ENCODE assay signal across 20 mouse cellular contexts in genomic region chr17:28237362-28237761, GRCm38 (mm10). TPM values are rescaled to one million over a fixed set of nuclear protein-coding genes. Genes with fewer than 3 reads are reported as not detected.
DNase-seq lines count a peak whose midpoint lies in the region; ATAC-seq and TF ChIP-seq lines count a peak whose summit lies in the region.
"Had no signal": no experiment of that assay in that cellular context is flagged by ENCODE, and none has a peak within 500 bp of the region (broad histone marks: within the 10 kb centered on the region; RNA-seq: fewer than 3 reads in every experiment).

No protein-coding gene starts in this region.

- no peak for ATAC-seq in forebrain, embryonic 12.5 days (ENCODE audit: low FRiP score)
- ATAC-seq in midbrain, embryonic 14.5 days (ENCODE audit: low FRiP score, low TSS enrichment), result no peak
- no peak for ATAC-seq in liver, embryonic 13.5 days (ENCODE audit: low read depth)
- ATAC-seq in stomach, postnatal 0 days (ENCODE audit: low FRiP score, low TSS enrichment), result no peak
- ATAC-seq: forebrain, embryonic 13.5 days; intestine, embryonic 16.5 days; midbrain, embryonic 13.5 days had no signal

- no peaks in the 10 kb centered on the region for H3K27me3 ChIP-seq in forebrain, embryonic 10.5 days (ENCODE audit: poor library complexity, severe bottlenecking)
- no peaks in the 10 kb centered on the region for H3K27me3 ChIP-seq in forebrain, embryonic 12.5 days
- no peaks in the 10 kb centered on the region for H3K27me3 ChIP-seq in midbrain, embryonic 14.5 days (ENCODE audit: control insufficient read depth, insufficient read depth, low read length)
- H3K27me3 ChIP-seq in midbrain, embryonic 10.5 days (ENCODE audit: low read depth, poor library complexity, severe bottlenecking), result no peaks in the 10 kb centered on the region
- H3K27me3 ChIP-seq in liver, embryonic 13.5 days, result no peaks in the 10 kb centered on the region
- no peaks in the 10 kb centered on the region for H3K27me3 ChIP-seq in stomach, postnatal 0 days (ENCODE audit: control insufficient read depth, insufficient read depth, low read length)
- H3K27me3 ChIP-seq: CH12.LX; embryonic facial prominence, embryonic 12.5 days; forebrain, embryonic 13.5 days; heart, embryonic 12.5 days; limb, embryonic 15.5 days; midbrain, embryonic 13.5 days had no signal

- no peak overlapping the region for H3K4me2 ChIP-seq in forebrain, embryonic 12.5 days
- no peak overlapping the region for H3K4me2 ChIP-seq in midbrain, embryonic 14.5 days (ENCODE audit: low read length)
- peak overlapping the region; percentile 87 for H3K4me2 ChIP-seq in liver, embryonic 13.5 days
- H3K4me2 ChIP-seq in stomach, postnatal 0 days (replicated peaks; ENCODE audit: low read depth), result no peak overlapping the region
- H3K4me2 ChIP-seq: embryonic facial prominence, embryonic 12.5 days; forebrain, embryonic 13.5 days; heart, embryonic 12.5 days; limb, embryonic 15.5 days; midbrain, embryonic 13.5 days had no signal

- no peak for TF ChIP-seq CTCF in stomach, postnatal 0 days (IDR thresholded peaks at IDR 0.05; ENCODE audit: low read depth)

- 0 out of 2 replicates have a peak overlapping the region, but pooled peaks have one; percentile 15 for H3K27ac ChIP-seq in forebrain, embryonic 10.5 days
- H3K27ac ChIP-seq in forebrain, embryonic 12.5 days, result no peak overlapping the region
- 0 out of 2 replicates have a peak overlapping the region, but pooled peaks have one; percentile 13 for H3K27ac ChIP-seq in midbrain, embryonic 14.5 days (replicated peaks; ENCODE audit: low read depth, low read length)
- no peak overlapping the region; the same call in 1 of the 2 replicates for H3K27ac ChIP-seq in midbrain, embryonic 10.5 days (replicated peaks)
- H3K27ac ChIP-seq in liver, embryonic 13.5 days, result peak overlapping the region; percentile 84
- H3K27ac ChIP-seq in stomach, postnatal 0 days (replicated peaks), result no peak overlapping the region; the same call in 1 of the 2 replicates
- H3K27ac ChIP-seq: embryonic facial prominence, embryonic 12.5 days; forebrain, embryonic 13.5 days; limb, embryonic 15.5 days; midbrain, embryonic 13.5 days had no signal

- peaks cover 35% of the 10 kb centered on the region for H3K4me1 ChIP-seq in forebrain, embryonic 10.5 days
- peaks cover 14% of the 10 kb centered on the region for H3K4me1 ChIP-seq in forebrain, embryonic 12.5 days
- peaks cover 7% of the 10 kb centered on the region; the same call in 1 of the 2 replicates for H3K4me1 ChIP-seq in midbrain, embryonic 14.5 days (ENCODE audit: control insufficient read depth, insufficient read depth, low read length)
- peaks cover 24% of the 10 kb centered on the region for H3K4me1 ChIP-seq in midbrain, embryonic 10.5 days
- H3K4me1 ChIP-seq in liver, embryonic 13.5 days (replicated peaks), result peaks cover 81% of the 10 kb centered on the region
- 0 out of 2 replicates have a peak, but pooled peaks cover 2% of the 10 kb centered on the region for H3K4me1 ChIP-seq in stomach, postnatal 0 days (replicated peaks; ENCODE audit: control insufficient read depth, insufficient read depth)

- H3K36me3 ChIP-seq in forebrain, embryonic 10.5 days (replicated peaks), result peaks cover 41% of the 10 kb centered on the region
- H3K36me3 ChIP-seq in forebrain, embryonic 12.5 days (replicated peaks), result peaks cover 10% of the 10 kb centered on the region; the same call in 1 of the 2 replicates
- peaks cover 8% of the 10 kb centered on the region; the same call in 1 of the 2 replicates for H3K36me3 ChIP-seq in midbrain, embryonic 14.5 days (ENCODE audit: control insufficient read depth, insufficient read depth, low read length)
- peaks cover 21% of the 10 kb centered on the region for H3K36me3 ChIP-seq in midbrain, embryonic 10.5 days
- peaks cover 45% of the 10 kb centered on the region for H3K36me3 ChIP-seq in liver, embryonic 13.5 days
- peaks cover 9% of the 10 kb centered on the region; the same call in 1 of the 2 replicates for H3K36me3 ChIP-seq in stomach, postnatal 0 days (ENCODE audit: control insufficient read depth, insufficient read depth, low read length)
- H3K36me3 ChIP-seq: midbrain, embryonic 13.5 days had no signal

- no peak overlapping the region for H3K4me3 ChIP-seq in forebrain, embryonic 10.5 days
- H3K4me3 ChIP-seq in forebrain, embryonic 12.5 days (replicated peaks), result no peak overlapping the region
- H3K4me3 ChIP-seq in midbrain, embryonic 14.5 days (replicated peaks; ENCODE audit: low read depth, low read length), result no peak overlapping the region
- H3K4me3 ChIP-seq in midbrain, embryonic 10.5 days, result no peak overlapping the region
- H3K4me3 ChIP-seq in liver, embryonic 13.5 days (replicated peaks), result peak overlapping the region; percentile 36
- no peak overlapping the region for H3K4me3 ChIP-seq in stomach, postnatal 0 days (ENCODE audit: low read depth, low read length)
- H3K4me3 ChIP-seq: embryonic facial prominence, embryonic 12.5 days; forebrain, embryonic 13.5 days; heart, embryonic 12.5 days; limb, embryonic 15.5 days; midbrain, embryonic 13.5 days; myocyte had no signal

- DNase-seq in forebrain, embryonic 10.5 days (ENCODE audit: extremely low spot score, low spot score), result no peak
- no peak for DNase-seq in midbrain, embryonic 14.5 days
- DNase-seq in midbrain, embryonic 10.5 days (ENCODE audit: low spot score), result no peak
- no peak for DNase-seq in liver, embryonic 13.5 days
- DNase-seq in stomach, postnatal 0 days (ENCODE audit: low spot score), result no peak
- no peak for DNase-seq in lung, postnatal 36 days
- no peak for DNase-seq in kidney, adult 11 months
- DNase-seq: cerebellum, adult 18-20 months; heart, postnatal 36 days; right cerebral cortex, adult 18-20 months; thymus, adult 2 months had no signal

- TF ChIP-seq EP300 in stomach, postnatal 0 days (optimal IDR thresholded peaks at IDR 0.05), result no peak

- H3K9ac ChIP-seq in forebrain, embryonic 12.5 days, result no peak overlapping the region
- no peak overlapping the region for H3K9ac ChIP-seq in midbrain, embryonic 14.5 days (replicated peaks; ENCODE audit: low read length)
- peak overlapping the region; percentile 67 for H3K9ac ChIP-seq in liver, embryonic 13.5 days
- peak overlapping the region; percentile 27; the same call in 1 of the 2 replicates for H3K9ac ChIP-seq in stomach, postnatal 0 days (ENCODE audit: low read length)
- H3K9ac ChIP-seq: embryonic facial prominence, embryonic 12.5 days; forebrain, embryonic 13.5 days; heart, embryonic 12.5 days; limb, embryonic 15.5 days; midbrain, embryonic 13.5 days had no signal

- WGBS in forebrain, embryonic 10.5 days, result 63% methylated on average over 5 of the region's 5 CpGs
- 57% methylated on average over 5 of the region's 5 CpGs for WGBS in forebrain, embryonic 12.5 days
- 50% methylated on average over 5 of the region's 5 CpGs for WGBS in midbrain, embryonic 14.5 days
- WGBS in midbrain, embryonic 10.5 days, result 71% methylated on average over 5 of the region's 5 CpGs
- WGBS in liver, embryonic 13.5 days (ENCODE audit: insufficient replicate concordance), result 70% methylated on average over 5 of the region's 5 CpGs
- 57% methylated on average over 5 of the region's 5 CpGs for WGBS in stomach, postnatal 0 days

- H3K9me3 ChIP-seq in forebrain, embryonic 10.5 days, result no peaks in the 10 kb centered on the region
- H3K9me3 ChIP-seq in forebrain, embryonic 12.5 days, result no peaks in the 10 kb centered on the region
- no peaks in the 10 kb centered on the region for H3K9me3 ChIP-seq in midbrain, embryonic 14.5 days (ENCODE audit: control insufficient read depth, low read length)
- no peaks in the 10 kb centered on the region for H3K9me3 ChIP-seq in midbrain, embryonic 10.5 days (replicated peaks)
- H3K9me3 ChIP-seq in liver, embryonic 13.5 days (replicated peaks), result no peaks in the 10 kb centered on the region
- no peaks in the 10 kb centered on the region for H3K9me3 ChIP-seq in stomach, postnatal 0 days (ENCODE audit: control insufficient read depth, low read length)
- H3K9me3 ChIP-seq: embryonic facial prominence, embryonic 12.5 days; forebrain, embryonic 13.5 days; heart, embryonic 12.5 days; limb, embryonic 15.5 days; midbrain, embryonic 13.5 days had no signal

RNA-seq across cellular contexts. Expression of gene Ppard, which starts 4.9 kb away (rescaled TPM):
- polyA plus RNA-seq in forebrain, embryonic 10.5 days (2016; fragmentation: Nextera tagmentation; extraction: Ambion mirVana), result 1.3 and 1.4 TPM in 2 replicates
- polyA plus RNA-seq in forebrain, embryonic 12.5 days (2016; fragmentation: Nextera tagmentation; extraction: Ambion mirVana), result 1.4 and 1.6 TPM in 2 replicates
- 1.2 and 1.5 TPM in 2 replicates for polyA plus RNA-seq in midbrain, embryonic 14.5 days (2014; fragmentation: Nextera tagmentation; extraction: Ambion mirVana)
- 1.5 and 1.7 TPM in 2 replicates for polyA plus RNA-seq in midbrain, embryonic 10.5 days (2016; fragmentation: Nextera tagmentation; extraction: Ambion mirVana)
- polyA plus RNA-seq in liver, embryonic 13.5 days (2015; fragmentation: Nextera tagmentation; extraction: Ambion mirVana), result 1.3 and 1.4 TPM in 2 replicates
- 3.1 and 3.4 TPM in 2 replicates for polyA plus RNA-seq in stomach, postnatal 0 days (2015; fragmentation: Nextera tagmentation; extraction: Ambion mirVana)

RNA-seq across cellular contexts. Expression of gene Def6, which starts 29.8 kb away (rescaled TPM):
- 2.4 and 4.1 TPM in 2 replicates for polyA plus RNA-seq in forebrain, embryonic 10.5 days (2016; fragmentation: Nextera tagmentation; extraction: Ambion mirVana)
- 2.8 and 4.4 TPM in 2 replicates for polyA plus RNA-seq in forebrain, embryonic 12.5 days (2016; fragmentation: Nextera tagmentation; extraction: Ambion mirVana)
- 3.2 and 3.5 TPM in 2 replicates for polyA plus RNA-seq in midbrain, embryonic 14.5 days (2014; fragmentation: Nextera tagmentation; extraction: Ambion mirVana)
- 3.1 TPM in 2 replicates for polyA plus RNA-seq in midbrain, embryonic 10.5 days (2016; fragmentation: Nextera tagmentation; extraction: Ambion mirVana)
- polyA plus RNA-seq in liver, embryonic 13.5 days (2015; fragmentation: Nextera tagmentation; extraction: Ambion mirVana), result 14.6 and 14.8 TPM in 2 replicates
- 11.4 and 12.0 TPM in 2 replicates for polyA plus RNA-seq in stomach, postnatal 0 days (2015; fragmentation: Nextera tagmentation; extraction: Ambion mirVana)

Comparison
In these comparisons a context has a peak if more than half of its experiments do, and no peak if none do; other contexts are left out.
1. H3K27ac ChIP-seq: peak in forebrain, embryonic 10.5 days (single experiment), midbrain, embryonic 14.5 days (single experiment) and liver, embryonic 13.5 days (single experiment); none in forebrain, embryonic 12.5 days (single experiment), midbrain, embryonic 10.5 days (single experiment) and stomach, postnatal 0 days (single experiment).
2. H3K9ac ChIP-seq: peak in liver, embryonic 13.5 days (single experiment) and stomach, postnatal 0 days (single experiment); none in forebrain, embryonic 12.5 days (single experiment) and midbrain, embryonic 14.5 days (single experiment).